Mouse (Mus musculus): ENCODE results near the gene Otop2. TPM values are rescaled to one million over a fixed set of nuclear protein-coding genes. Genes with fewer than 3 reads are reported as not detected.

The Otop2 gene
- polyA plus RNA-seq, 1 experiment = not detected

DNA sequence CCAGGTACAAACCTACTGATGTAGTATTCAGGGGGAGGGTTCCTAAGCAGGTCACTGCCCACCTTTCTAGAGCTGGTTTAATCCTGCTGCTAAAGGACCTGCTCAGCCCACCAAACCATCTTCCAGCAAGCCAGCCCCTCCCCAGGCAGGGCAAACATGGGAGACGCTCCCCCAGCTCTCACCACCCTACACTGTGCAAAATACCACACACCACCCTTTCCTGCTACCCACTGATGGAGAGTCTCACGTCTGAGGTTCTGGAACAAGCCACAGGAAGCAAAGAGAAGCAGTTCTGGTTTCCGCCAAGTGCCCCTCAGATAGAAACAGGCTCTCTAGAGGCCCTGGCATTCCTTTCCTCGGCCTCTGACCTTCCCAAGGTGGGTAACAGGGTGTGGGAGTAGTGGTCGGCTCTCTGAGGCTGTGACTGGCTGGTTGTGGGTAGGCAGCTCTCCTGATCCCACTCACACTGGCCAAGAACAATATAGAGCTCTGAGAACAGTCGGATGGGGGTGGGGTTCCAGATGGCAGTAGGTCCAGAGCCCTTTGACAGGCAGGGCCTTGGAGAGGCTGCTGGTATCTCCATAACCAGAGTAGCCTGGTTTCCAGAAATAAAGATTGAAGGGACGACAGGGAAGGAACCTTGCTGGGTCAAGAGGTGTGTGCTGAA is 59.2 kb downstream of the Otop2 start:
- TF ChIP-seq CTCF (IDR thresholded peaks at IDR 0.05; ENCODE audit: insufficient read depth, low read depth, low read length) (no peak), POLR2A (IDR thresholded peaks at IDR 0.05; ENCODE audit: insufficient read depth, low read depth, low read length) (no peak)
- no peak overlapping the region for H3K27ac ChIP-seq (ENCODE audit: insufficient read depth, low read depth, low read length)
- H3K4me3 ChIP-seq (ENCODE audit: insufficient read depth, low read depth, low read length) = peak overlapping the region; percentile 88
- peaks cover 24% of the 10 kb centered on the region for H3K4me1 ChIP-seq (ENCODE audit: control insufficient read depth, insufficient read depth, low read length)
- 41% methylated on average over 7 of the region's 7 CpGs for WGBS

DNA sequence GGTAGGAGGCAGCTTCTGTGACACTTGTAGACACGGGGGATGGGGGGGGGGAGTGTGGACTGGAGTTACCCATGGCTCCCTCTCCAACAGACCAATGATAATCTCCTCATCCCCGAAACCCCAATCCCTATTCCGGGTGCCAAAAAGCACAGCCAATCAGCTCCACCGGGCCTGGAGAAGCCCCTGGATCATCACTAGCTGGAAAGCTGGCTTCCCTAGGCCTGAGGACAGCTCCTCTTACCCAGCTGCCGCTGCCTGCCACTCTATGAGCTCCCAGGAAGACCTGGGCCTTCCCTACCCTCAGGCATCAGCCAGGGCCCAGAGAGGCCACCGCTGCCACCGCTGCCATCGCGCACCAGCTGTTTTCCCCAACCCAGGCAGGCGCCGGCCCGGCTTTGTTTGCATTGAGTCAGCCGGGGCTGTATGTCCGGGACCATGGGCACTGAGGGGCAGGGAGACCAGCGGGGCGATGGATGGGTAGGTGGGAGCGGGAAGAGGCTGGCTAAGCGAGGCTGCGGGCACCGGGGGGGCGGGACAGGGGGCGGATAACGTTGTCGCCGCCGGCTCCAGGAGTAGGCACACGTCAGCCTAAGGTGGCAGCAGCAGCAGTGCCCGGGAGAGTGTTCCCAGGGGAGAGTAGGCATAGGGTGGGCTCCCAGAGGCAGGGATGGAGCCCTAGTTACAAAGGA is 59.9 kb downstream of the Otop2 start:
- WGBS = under 1% methylated on average over 28 of the region's 28 CpGs
- peak overlapping the region; percentile 88 for H3K4me3 ChIP-seq (ENCODE audit: insufficient read depth, low read depth, low read length)
- H3K27ac ChIP-seq (ENCODE audit: insufficient read depth, low read depth, low read length) = peak overlapping the region; percentile 84
- peaks cover 24% of the 10 kb centered on the region for H3K4me1 ChIP-seq (ENCODE audit: control insufficient read depth, insufficient read depth, low read length)
- TF ChIP-seq CTCF (IDR thresholded peaks at IDR 0.05; ENCODE audit: insufficient read depth, low read depth, low read length) (no peak), POLR2A (IDR thresholded peaks at IDR 0.05; ENCODE audit: insufficient read depth, low read depth, low read length) (no peak)

GRCm38 (mm10) chr11:115367395-115367944 is 60.5 kb downstream of the Otop2 start, which contains the start of gene Hid1:
Hid1 (minus strand) TSS chr11:115367756.
- TF ChIP-seq POLR2A (IDR thresholded peaks at IDR 0.05; ENCODE audit: insufficient read depth, low read depth, low read length) (peak; percentile 96), CTCF (IDR thresholded peaks at IDR 0.05; ENCODE audit: insufficient read depth, low read depth, low read length) (no peak)
- WGBS = 1% methylated on average over 39 of the region's 39 CpGs
- H3K27ac ChIP-seq (ENCODE audit: insufficient read depth, low read depth, low read length) = peak within 1 kb of the TSS; percentile 84
- peak within 1 kb of the TSS; percentile 88 for H3K4me3 ChIP-seq (ENCODE audit: insufficient read depth, low read depth, low read length)
- H3K4me1 ChIP-seq (ENCODE audit: control insufficient read depth, insufficient read depth, low read length) = peaks cover 24% of the 10 kb centered on the region

DNA sequence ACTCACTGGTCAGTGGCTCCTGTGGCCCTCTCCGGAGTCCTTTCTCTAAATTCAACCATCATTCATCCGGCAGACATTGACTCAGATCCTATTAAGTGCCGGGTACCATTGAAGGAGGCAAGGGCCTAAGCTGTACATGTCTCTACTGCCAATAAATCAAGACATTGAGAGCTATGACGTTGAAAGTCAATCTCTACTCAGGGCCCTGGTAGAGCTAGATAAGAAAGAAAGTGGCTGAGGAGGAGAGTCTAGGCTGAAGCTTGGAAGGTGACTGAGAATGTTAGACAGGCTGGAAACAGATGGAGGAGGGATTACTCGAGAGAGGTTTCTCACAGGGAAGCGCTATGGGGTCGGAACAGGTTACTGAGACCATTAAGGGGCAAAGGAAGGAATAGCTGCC is 63.4 kb downstream of the Otop2 start:
- 69% methylated on average over 7 of the region's 7 CpGs for WGBS
- no peak for TF ChIP-seq CTCF (IDR thresholded peaks at IDR 0.05; ENCODE audit: insufficient read depth, low read depth, low read length)
- no peak for TF ChIP-seq POLR2A (IDR thresholded peaks at IDR 0.05; ENCODE audit: insufficient read depth, low read depth, low read length)
- Histone ChIP-seq H3K4me1 (ENCODE audit: control insufficient read depth, insufficient read depth, low read length) (peaks cover 30% of the 10 kb centered on the region), H3K27ac (ENCODE audit: insufficient read depth, low read depth, low read length) (no peak overlapping the region), H3K4me3 (ENCODE audit: insufficient read depth, low read depth, low read length) (no peak overlapping the region)

DNA sequence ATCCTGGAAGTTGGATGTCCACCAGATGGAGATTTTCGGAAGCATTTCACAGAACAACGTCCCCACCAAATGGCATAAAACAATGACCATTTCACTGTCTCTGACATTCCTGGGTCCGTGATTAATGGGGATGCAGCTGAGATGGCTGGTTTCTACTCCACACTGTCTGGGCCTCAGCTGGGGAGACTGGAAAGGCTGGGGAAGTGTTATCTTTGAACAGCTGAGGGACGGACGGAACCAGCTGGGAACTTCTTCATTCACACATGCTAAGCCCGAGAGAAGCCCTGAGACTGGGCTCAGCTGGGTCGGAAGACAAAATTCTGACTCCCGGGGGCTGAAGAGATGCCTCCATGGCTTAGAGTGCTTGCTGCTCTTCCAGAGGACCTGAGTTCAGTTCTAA is 64.4 kb downstream of the Otop2 start:
- H3K27ac ChIP-seq (ENCODE audit: insufficient read depth, low read depth, low read length) = no peak overlapping the region
- peaks cover 24% of the 10 kb centered on the region for H3K4me1 ChIP-seq (ENCODE audit: control insufficient read depth, insufficient read depth, low read length)
- TF ChIP-seq CTCF (IDR thresholded peaks at IDR 0.05; ENCODE audit: insufficient read depth, low read depth, low read length) = no peak
- 84% methylated on average over 8 of the region's 8 CpGs for WGBS
- no peak overlapping the region for H3K4me3 ChIP-seq (ENCODE audit: insufficient read depth, low read depth, low read length)

DNA sequence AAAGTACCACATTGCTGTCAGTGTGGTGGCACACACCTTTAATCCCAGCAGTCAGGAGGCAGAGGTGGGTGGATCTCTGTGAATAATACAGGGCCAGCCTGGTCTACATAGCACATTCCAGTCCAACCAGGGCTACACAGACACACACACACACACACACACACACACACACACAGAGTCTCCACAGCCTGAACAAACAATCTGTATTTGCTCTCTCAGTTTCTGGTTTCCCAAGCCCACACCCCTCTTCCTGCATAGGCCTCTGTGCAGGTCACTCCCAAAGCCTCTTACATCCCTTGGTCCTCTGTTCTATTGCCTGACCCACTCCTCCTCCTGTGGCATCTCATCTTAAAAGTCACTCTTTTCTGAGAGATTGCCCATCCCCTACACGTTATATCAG is 65.1 kb downstream of the Otop2 start:
- no peak overlapping the region for H3K27ac ChIP-seq (ENCODE audit: insufficient read depth, low read depth, low read length)
- H3K4me1 ChIP-seq (ENCODE audit: control insufficient read depth, insufficient read depth, low read length) = peaks cover 17% of the 10 kb centered on the region
- H3K4me3 ChIP-seq (ENCODE audit: insufficient read depth, low read depth, low read length) = no peak overlapping the region
- TF ChIP-seq CTCF (IDR thresholded peaks at IDR 0.05; ENCODE audit: insufficient read depth, low read depth, low read length) (no peak), POLR2A (IDR thresholded peaks at IDR 0.05; ENCODE audit: insufficient read depth, low read depth, low read length) (no peak)
- WGBS = 87% methylated on average over 1 of the region's 1 CpGs

DNA sequence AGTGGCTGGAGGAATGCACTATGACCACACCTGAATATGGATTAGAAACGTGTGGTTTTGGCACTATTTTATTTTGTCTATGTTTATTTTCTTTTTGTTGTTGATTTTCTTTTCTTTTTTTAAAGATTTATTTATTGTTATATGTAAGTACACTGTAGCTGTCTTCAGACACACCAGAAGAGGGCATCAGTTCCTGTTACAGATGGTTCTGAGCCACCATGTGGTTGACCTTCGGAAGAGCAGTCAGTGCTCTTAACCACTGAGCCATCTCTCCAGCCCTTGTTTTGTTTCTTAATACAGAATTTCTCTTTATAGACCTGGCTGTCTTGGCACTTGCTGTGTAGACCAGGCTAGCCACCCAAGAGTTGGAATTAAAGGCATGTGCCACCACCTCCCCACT is 65.8 kb downstream of the Otop2 start:
- WGBS = 52% methylated on average over 2 of the region's 2 CpGs
- peaks cover 15% of the 10 kb centered on the region for H3K4me1 ChIP-seq (ENCODE audit: control insufficient read depth, insufficient read depth, low read length)
- no peak overlapping the region for H3K4me3 ChIP-seq (ENCODE audit: insufficient read depth, low read depth, low read length)
- no peak overlapping the region for H3K27ac ChIP-seq (ENCODE audit: insufficient read depth, low read depth, low read length)
- no peak for TF ChIP-seq POLR2A (IDR thresholded peaks at IDR 0.05; ENCODE audit: insufficient read depth, low read depth, low read length)
- TF ChIP-seq CTCF (IDR thresholded peaks at IDR 0.05; ENCODE audit: insufficient read depth, low read depth, low read length) = no peak

DNA sequence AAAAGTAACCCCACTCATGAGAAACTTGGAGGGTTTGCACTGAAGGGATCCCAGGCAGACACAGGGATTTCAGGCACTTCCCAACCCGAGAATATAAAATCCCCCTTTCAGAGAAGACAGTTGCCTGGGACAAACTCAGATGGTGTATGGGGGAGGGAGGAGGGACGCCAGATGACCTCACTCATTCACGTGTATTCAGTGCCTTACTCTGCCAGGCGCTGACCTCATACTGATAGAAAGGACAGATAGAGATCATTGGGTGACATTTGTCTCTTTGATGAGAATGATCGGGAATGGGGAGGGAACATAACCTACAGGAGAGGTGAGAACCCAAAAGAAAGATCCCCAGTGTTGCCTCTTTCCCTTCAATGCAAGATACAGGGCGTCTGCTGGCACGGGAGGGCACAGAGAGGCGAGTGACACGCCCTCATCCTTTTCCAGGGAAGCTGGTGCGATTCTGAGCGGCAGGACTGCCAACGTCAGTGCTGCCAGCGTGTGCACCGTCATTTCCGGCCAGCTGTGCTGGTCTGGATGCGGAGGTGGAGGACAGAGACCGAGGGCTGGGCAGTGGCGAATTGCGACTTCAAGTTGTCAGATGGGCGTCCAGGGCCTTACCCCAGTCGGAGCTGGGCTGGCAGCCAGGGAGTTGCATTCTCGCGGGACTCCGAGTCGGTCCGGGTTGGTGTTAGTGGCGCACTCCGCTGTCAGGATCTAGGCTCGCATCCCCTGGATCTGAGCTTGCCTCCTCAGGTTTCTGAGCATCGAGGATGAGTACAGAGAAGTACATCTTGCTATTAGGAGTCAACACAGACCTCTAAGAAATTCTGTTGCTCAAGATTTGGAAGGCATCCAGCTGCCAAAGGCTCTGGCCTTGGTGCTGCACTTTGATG is 67.1 kb downstream of the Otop2 start:
- WGBS = 1% methylated on average over 30 of the region's 30 CpGs
- peak; percentile 40; the same call in 1 of the 2 replicates for TF ChIP-seq POLR2A (IDR thresholded peaks at IDR 0.05; ENCODE audit: insufficient read depth, low read depth, low read length)
- no peak for TF ChIP-seq CTCF (IDR thresholded peaks at IDR 0.05; ENCODE audit: insufficient read depth, low read depth, low read length)
- Histone ChIP-seq H3K4me3 (ENCODE audit: insufficient read depth, low read depth, low read length) (peak overlapping the region; percentile 50), H3K27ac (ENCODE audit: insufficient read depth, low read depth, low read length) (peak overlapping the region; percentile 61), H3K4me1 (ENCODE audit: control insufficient read depth, insufficient read depth, low read length) (peaks cover 14% of the 10 kb centered on the region)
